Mouse (Mus musculus) layer of hippocampus, adult 8-10 months (tissue): Measurements from ENCODE around the gene Tsen2. TPM values are rescaled to one million over a fixed set of nuclear protein-coding genes. Genes with fewer than 3 reads are reported as not detected.

Experiments used
- DNase-seq, 2 experiments: peaks; one replicate each; pipeline ENCODE4 v3.0.0; 2022; ENCODE audit warnings: low spot score in 2 of 2
- total RNA-seq, 4 experiments: library from RNA; stranded (reverse); gene quantifications; 2 replicates each; pipeline ENCODE4 v1.2.4; 2022

Tsen2 gene
- total RNA-seq, 4 experiments from 2014 or later = 26.6 to 37.1 (median 27.1) TPM

GRCm38 (mm10) chr6:115601322-115601714 lies 56.9 kb downstream of the Tsen2 start:
- no peak for DNase-seq

DNA sequence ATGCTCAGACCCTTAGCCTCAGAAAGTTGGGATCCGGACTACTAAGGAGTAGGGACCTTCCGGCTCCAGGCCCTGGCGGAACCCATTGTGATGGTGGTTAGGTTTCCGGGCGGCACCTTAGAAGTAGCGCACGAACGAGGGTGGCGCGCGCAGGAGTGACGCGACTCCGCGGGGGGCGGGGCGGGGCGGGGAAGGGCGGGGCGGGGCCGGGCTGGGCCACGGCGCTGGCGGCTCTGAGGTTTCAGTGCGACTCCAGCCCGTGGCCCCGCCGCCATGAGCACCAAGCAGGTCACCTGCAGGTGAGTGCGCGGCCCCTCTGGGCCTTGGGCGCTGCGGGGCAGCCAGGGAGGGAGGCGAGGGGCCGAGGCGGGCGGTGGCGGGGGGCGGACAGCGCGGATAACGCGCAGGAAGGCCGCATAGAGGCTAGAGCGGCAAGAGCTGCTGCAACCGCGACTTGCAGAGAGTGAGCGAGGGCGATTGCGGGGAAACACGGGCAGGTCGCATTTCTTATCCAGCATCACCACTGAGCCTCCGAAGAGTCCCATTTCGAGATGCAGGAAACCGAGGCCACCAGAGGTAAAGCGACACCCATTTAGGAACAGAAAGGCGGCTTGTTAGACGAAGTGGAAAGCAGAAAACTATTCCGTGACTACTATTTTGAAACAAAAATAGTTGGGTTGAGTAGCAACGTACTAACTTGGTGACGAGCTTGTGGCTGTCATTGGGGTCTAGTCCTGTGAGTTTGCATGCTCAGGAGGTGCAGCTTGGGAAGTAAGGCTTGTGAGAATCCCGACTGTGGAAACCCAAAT lies 57.5 kb downstream of the Tsen2 start, which contains the start of gene Mkrn2:
Gene Mkrn2, plus strand, starts transcription at position 188 of the 809 bp plus-strand sequence.
- DNase-seq = peak; percentile 50 to 79

GRCm38 (mm10) chr6:115606461-115606860 lies 62.0 kb downstream of the Tsen2 start:
- DNase-seq = no peak

DNA sequence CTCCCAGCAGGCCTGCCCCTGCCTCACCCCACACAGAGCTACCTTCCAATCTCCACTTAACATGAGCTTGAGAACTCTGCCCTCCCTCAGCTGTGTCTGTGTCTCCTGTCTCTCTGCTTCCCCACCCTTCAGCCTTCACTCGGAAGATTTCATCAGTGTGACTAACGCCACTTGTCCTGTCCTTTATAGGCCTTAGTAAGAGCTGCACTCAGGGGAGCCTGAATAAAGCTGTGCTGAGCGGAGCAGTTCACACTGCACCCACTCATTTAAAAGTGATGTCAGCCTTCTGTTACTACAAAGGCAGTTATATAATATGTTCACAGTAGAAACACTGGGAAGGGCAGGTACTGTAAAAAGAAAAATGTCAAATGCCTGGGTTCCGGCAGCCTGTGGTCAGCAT lies 63.0 kb downstream of the Tsen2 start:
- DNase-seq = peak; percentile 47 to 52

GRCm38 (mm10) chr6:115609121-115609520 lies 64.7 kb downstream of the Tsen2 start:
- no peak for DNase-seq

GRCm38 (mm10) chr6:115610301-115610700 lies 65.8 kb downstream of the Tsen2 start:
- DNase-seq = no peak

DNA sequence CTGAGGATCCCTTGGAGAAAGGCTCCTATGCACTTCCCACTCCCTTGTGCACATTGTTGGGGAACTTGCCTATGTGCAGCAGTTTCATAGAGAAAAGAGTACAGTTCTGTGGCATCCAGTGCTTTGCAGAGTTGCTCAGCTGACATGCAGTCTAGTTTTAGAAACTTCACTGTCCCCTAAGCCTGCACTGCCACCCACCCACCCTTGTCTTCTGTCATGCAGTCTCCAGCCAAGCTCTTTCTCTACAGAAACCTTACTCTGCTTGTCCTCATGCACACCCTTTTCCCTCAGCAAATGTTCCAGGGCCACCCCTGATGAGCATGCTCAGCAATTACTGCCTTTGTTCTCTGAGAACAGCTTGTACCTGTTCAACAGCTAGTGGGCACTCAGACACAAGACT lies 69.3 kb downstream of the Tsen2 start:
- no peak for DNase-seq

DNA sequence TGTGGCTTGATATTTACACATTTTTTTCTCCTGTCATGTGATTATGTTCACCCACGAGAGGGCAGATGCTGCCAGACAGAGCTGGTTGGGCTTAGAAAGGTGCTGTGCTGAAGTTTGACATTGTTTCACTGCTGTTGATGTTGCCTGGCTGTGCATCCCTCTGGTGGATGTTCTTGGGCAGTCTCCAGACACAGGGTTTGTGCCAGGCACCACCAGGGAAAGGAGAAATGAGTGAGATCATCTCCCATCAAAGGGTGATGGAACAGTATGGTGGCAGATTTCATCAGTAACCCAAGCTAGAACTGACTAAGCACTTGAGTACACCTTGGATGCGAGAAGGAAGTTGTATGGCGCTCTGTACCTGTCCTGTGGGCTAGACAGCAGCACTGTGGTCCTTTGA lies 71.5 kb downstream of the Tsen2 start:
- no peak for DNase-seq

GRCm38 (mm10) chr6:115619818-115620217 lies 75.4 kb downstream of the Tsen2 start:
- no peak for DNase-seq

DNA sequence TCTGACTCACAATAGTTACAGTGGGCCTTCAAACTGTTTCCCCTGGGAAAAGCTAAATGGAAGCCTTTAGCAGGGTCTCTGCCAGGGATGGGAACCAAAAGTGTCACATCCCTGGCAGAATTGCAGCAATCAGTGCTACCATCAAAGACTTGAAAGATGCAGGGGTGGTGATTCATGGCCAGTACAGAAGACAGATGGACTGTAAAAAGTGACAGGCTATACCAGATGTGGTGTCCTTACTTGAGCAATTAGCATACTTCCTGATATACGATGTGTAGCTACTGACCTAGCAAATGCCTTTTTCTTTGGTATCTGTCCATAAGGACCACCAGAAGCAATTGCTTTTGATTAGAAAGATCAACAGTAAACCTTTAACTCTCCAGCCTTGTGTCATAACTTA lies 76.5 kb downstream of the Tsen2 start:
- no peak for DNase-seq

DNA sequence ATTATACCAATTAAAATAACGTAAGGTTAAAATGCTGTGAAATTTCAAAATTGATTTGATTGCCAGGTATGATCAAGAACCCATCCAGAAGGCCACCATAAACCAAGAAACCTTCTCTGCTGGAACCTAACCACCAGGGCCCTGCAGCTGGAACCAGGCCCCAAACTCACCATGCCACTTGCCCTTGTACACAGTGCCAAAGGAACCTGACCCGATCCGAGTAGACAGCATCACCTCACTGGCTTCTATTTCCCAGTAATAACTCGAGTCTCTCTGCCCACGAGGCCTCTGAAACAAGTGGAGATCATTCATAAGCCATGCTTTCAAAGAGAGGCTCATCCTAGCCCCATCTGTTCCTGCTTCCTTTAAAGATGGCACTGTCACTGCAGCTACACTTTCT lies 81.7 kb downstream of the Tsen2 start:
- no peak for DNase-seq

Other genes with a start within 250 kb of the Tsen2 start
- gene Pparg, start 183.7 kb upstream of the Tsen2 start, total RNA-seq = 1 to 10 TPM; 1.9 to 4.5 (median 3.6) TPM
- not detected for gene Mkrn2os, start 47.9 kb downstream of the Tsen2 start, total RNA-seq
- gene Mkrn2, start 57.2 kb downstream of the Tsen2 start, total RNA-seq = 10 to 100 TPM; 33.8 to 37.8 (median 34.4) TPM
- 100 to 1,000 TPM in 1 of 4 experiments, 10 to 100 TPM in 3; 78.9 to 102 (median 84.5) TPM for gene Raf1, start 132.0 kb downstream of the Tsen2 start, total RNA-seq
- under 1 TPM in 3 of 4 experiments, not detected in 1; 0.55 to 0.62 (median 0.59) TPM for gene Tmem40, start 217.7 kb downstream of the Tsen2 start, total RNA-seq
- 1 to 10 TPM; 2.5 to 4.7 (median 3.4) TPM for gene Cand2, start 229.9 kb downstream of the Tsen2 start, total RNA-seq